Comparison of ENCODE assay signal across 8 mouse cellular contexts in genomic region chr4:143238241-143239031, GRCm38 (mm10). TPM values are rescaled to one million over a fixed set of nuclear protein-coding genes. Genes with fewer than 3 reads are reported as not detected.
A peak's percentile ranks its signal among the peaks of the same experiment; 100 is the strongest.
DNase-seq lines count a peak whose midpoint lies in the region; ATAC-seq and TF ChIP-seq lines count a peak whose summit lies in the region.

No protein-coding gene starts in this region.

- H3K79me2 ChIP-seq in myocyte (ENCODE audit: control insufficient read depth, insufficient read depth): no peaks in the 10 kb centered on the region

- peak overlapping the region; percentile 37 for H3K4me2 ChIP-seq in embryonic facial prominence, embryonic 14.5 days (ENCODE audit: low read depth, low read length)
- peak overlapping the region; percentile 34 for H3K4me2 ChIP-seq in limb, embryonic 15.5 days
- H3K4me2 ChIP-seq in myocyte (ENCODE audit: low read depth): peak overlapping the region; percentile 73

- DNase-seq in ovary, postnatal 14 days (ENCODE audit: low spot score): peak; percentile 42
- DNase-seq in ovary, postnatal 10 days (ENCODE audit: low spot score): no peak
- peak; percentile 71 for DNase-seq in adrenal gland, postnatal 14 days
- DNase-seq in embryonic facial prominence, embryonic 14.5 days (ENCODE audit: low spot score): peak; percentile 27
- peak; percentile 46 for DNase-seq in thymus, postnatal 14 days

- TF ChIP-seq POLR2A in myocyte (IDR thresholded peaks at IDR 0.05; ENCODE audit: insufficient read length, low read depth): no peak

- no peaks in the 10 kb centered on the region for H3K27me3 ChIP-seq in embryonic facial prominence, embryonic 14.5 days (replicated peaks; ENCODE audit: control insufficient read depth, insufficient read depth, low read length)
- H3K27me3 ChIP-seq in limb, embryonic 15.5 days: no peaks in the 10 kb centered on the region
- no peaks in the 10 kb centered on the region for H3K27me3 ChIP-seq in myocyte (ENCODE audit: control insufficient read depth, insufficient read depth, insufficient read length)

- peaks cover 10% of the 10 kb centered on the region; the same call in 1 of the 2 replicates for H3K9me3 ChIP-seq in embryonic facial prominence, embryonic 14.5 days (ENCODE audit: control insufficient read depth, low read length)
- H3K9me3 ChIP-seq in limb, embryonic 15.5 days: no peaks in the 10 kb centered on the region

- H3K4me1 ChIP-seq in embryonic facial prominence, embryonic 14.5 days (ENCODE audit: control insufficient read depth, insufficient read depth, low read length): no peaks in the 10 kb centered on the region
- H3K4me1 ChIP-seq in limb, embryonic 15.5 days: peaks cover 5% of the 10 kb centered on the region; the same call in 1 of the 2 replicates

- no peak overlapping the region for H3ac ChIP-seq in myocyte (ENCODE audit: control insufficient read depth, insufficient read length)

- H3K27ac ChIP-seq in embryonic facial prominence, embryonic 14.5 days (replicated peaks; ENCODE audit: low read depth, low read length): no peak overlapping the region
- H3K27ac ChIP-seq in limb, embryonic 15.5 days: peak overlapping the region; percentile 17; the same call in 1 of the 2 replicates

- 25% methylated on average over 23 of the region's 23 CpGs for WGBS in embryonic facial prominence, embryonic 14.5 days
- 18% methylated on average over 23 of the region's 23 CpGs for WGBS in limb, embryonic 15.5 days

- 0 out of 2 replicates have a peak overlapping the region, but pooled peaks have one; percentile 13 for H3K4me3 ChIP-seq in embryonic facial prominence, embryonic 14.5 days (ENCODE audit: low read depth, low read length)
- no peak overlapping the region for H3K4me3 ChIP-seq in limb, embryonic 15.5 days
- H3K4me3 ChIP-seq in myocyte: no peak overlapping the region

- no peak for ATAC-seq in embryonic facial prominence, embryonic 14.5 days (ENCODE audit: low read depth)
- ATAC-seq in inflammation-experienced regulatory T-cells, adult 6 months: peak; percentile 56
- no peak for ATAC-seq in limb, embryonic 15.5 days (ENCODE audit: insufficient number of reproducible peaks, low FRiP score, low TSS enrichment, low read depth)

- H3K9ac ChIP-seq in embryonic facial prominence, embryonic 14.5 days (ENCODE audit: low read depth, low read length): no peak overlapping the region
- H3K9ac ChIP-seq in limb, embryonic 15.5 days: no peak overlapping the region

- no peaks in the 10 kb centered on the region for H3K36me3 ChIP-seq in embryonic facial prominence, embryonic 14.5 days (ENCODE audit: control insufficient read depth, insufficient read depth, low read length)
- H3K36me3 ChIP-seq in limb, embryonic 15.5 days: no peaks in the 10 kb centered on the region
- no peaks in the 10 kb centered on the region for H3K36me3 ChIP-seq in myocyte (ENCODE audit: control insufficient read depth, insufficient read depth)

TF ChIP-seq in myocyte, 11 proteins besides CTCF, POLR2A, EP300 and RAD21:
- no peak for TF ChIP-seq MYOD1 (IDR thresholded peaks at IDR 0.05; ENCODE audit: control insufficient read depth in 1 of 3, insufficient read length in 2 of 3, low read depth in 2 of 3)
- TF ChIP-seq REST (IDR thresholded peaks at IDR 0.05; ENCODE audit: insufficient read depth, insufficient read length): no peak
- TF ChIP-seq TCF3 (IDR thresholded peaks at IDR 0.05; ENCODE audit: insufficient read length, low read depth): no peak
- TF ChIP-seq CEBPB (IDR thresholded peaks at IDR 0.05; ENCODE audit: insufficient read depth, poor library complexity, severe bottlenecking): no peak
- no peak for TF ChIP-seq MYOG (IDR thresholded peaks at IDR 0.05; ENCODE audit: control insufficient read depth in 1 of 3, insufficient read depth in 1 of 3, insufficient read length in 2 of 3, low read depth in 2 of 3)
- TF ChIP-seq MAX (IDR thresholded peaks at IDR 0.05; ENCODE audit: low read depth): no peak
- no peak for TF ChIP-seq USF1 (IDR thresholded peaks at IDR 0.05; ENCODE audit: low read depth)
- TF ChIP-seq TCF12 (IDR thresholded peaks at IDR 0.05; ENCODE audit: insufficient read depth, poor library complexity, severe bottlenecking): no peak
- no peak for TF ChIP-seq E2F4 (IDR thresholded peaks at IDR 0.05; ENCODE audit: insufficient read depth)
- no peak for TF ChIP-seq POLR2AphosphoS2 (IDR thresholded peaks at IDR 0.05; ENCODE audit: insufficient read length, low read depth)
- no peak for TF ChIP-seq SRF (IDR thresholded peaks at IDR 0.05; ENCODE audit: control insufficient read depth, insufficient read length, low read depth)

RNA-seq across cellular contexts. Expression of gene Prdm2, which starts 25.6 kb away (rescaled TPM):
- total RNA-seq in adrenal gland, postnatal 14 days (2021): 25.8 and 27.6 TPM in 2 replicates
- 11.5 and 11.6 TPM in 2 replicates for polyA plus RNA-seq in embryonic facial prominence, embryonic 14.5 days (2014; fragmentation: Nextera tagmentation; extraction: Ambion mirVana)
- polyA plus RNA-seq in inflammation-experienced regulatory T-cells, adult 6 months (2017; shearing (Covaris generic)): 10 to 100 TPM; 23.2 to 33.9 (median 28.8) TPM
- polyA plus RNA-seq in limb, embryonic 15.5 days (2015; fragmentation: Nextera tagmentation; extraction: Ambion mirVana): 14.9 and 16.1 TPM in 2 replicates
- polyA plus RNA-seq in myocyte (2012; fragmentation: generic; extraction: Trizol): 14.5 TPM
